Mouse (Mus musculus) adipocyte (in vitro differentiated cells): ENCODE data around the gene Eif3k.

ENCODE experiments used
- DNase-seq: peaks from one replicate; pipeline ENCODE4 v3.0.0-alpha.2; 2016; ENCODE audit warnings: low spot score

Gene Eif3k

GRCm38 (mm10) chr7:28959505-28960045, 22.1 kb downstream of the Eif3k start:
- DNase-seq, result peak; percentile 44

DNA sequence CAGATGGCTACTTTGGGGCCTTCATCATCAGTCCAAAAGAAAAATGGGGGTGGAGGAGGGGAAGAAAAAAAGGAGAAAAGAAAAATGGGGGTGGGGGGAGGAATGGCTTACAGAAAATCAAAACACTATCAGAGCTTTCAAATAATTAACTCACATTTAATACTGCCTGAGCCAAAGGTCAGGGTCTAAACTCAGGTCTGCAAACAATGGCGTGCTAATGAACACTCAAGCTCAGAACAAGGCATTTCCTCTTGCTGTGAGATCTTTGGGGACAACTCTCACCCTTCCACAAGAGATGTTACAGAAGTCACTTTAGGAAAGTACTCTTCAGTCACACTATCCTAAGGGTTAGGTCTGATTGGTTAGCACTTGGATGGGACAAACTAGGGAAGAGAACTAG, 22.9 kb downstream of the Eif3k start:
- DNase-seq, result no peak

GRCm38 (mm10) chr7:28957997-28958725, 23.5 kb downstream of the Eif3k start:
- peak; percentile 37 for DNase-seq

- peak; percentile 31 for DNase-seq
Measured at GRCm38 (mm10) chr7:28957286-28957685, 24.4 kb downstream of the Eif3k start.

DNA sequence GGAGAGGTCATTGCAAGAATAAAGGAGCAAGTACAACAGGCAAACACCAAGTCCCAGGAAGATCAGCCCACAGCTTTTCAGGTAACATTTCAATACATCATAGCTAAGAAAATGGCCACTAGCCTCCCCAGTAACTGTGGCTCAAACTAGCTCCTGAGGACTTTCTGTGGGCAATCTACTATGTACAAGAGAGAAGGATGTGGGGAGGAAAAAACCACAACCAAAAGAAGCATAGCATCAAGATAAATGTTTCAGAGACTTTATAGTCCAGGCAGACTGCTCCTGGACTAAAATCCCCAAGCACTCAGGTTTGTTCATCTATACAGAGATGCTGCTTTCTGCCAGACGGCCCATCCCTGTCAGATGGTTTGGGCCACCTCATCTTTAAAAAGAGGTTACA, 25.4 kb downstream of the Eif3k start:
- no peak for DNase-seq

GRCm38 (mm10) chr7:28955295-28955897, 26.3 kb downstream of the Eif3k start:
- no peak for DNase-seq

GRCm38 (mm10) chr7:28954773-28955172, 26.9 kb downstream of the Eif3k start:
- DNase-seq, result peak; percentile 67

DNA sequence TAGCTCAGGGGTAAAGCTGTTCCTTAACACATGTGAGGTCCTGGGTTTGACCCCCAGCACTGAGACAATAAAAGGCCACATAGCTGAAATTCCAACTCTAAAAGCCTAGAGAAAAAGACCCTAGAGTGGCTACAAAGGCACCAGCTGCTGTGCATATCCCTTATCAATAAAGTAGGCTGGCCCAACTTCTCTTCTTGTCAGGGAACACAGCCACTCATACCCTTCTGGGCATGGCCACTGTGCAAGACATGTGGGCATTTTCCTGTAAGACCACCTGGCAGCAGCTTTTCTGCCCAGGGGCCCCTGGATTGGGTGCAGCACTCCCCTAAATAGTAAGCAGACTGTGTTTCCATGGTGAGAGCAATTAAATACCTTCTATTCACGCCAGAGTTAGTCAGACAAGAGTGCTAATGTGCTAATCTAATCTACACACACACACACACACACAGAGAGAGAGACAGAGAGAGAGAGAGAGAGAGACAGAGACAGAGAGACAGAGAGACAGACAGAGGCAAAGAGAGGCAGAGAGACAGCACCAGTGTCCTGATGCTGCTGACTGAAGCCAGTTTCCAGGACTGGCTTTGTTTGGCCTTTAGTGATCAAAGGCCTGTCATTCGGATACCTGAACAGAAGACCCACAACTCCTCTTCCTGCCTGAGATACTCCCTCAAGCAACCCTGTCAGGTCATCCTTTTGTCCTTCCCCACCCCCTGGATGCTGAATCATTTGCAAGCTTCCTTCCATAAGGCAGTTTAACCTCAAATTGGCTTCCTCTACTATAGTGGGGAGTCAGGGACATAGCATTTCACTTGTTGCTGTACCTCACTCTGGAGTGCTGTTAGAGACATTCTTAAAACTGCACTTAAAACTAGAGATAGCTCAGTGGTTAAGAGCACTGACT, 27.9 kb downstream of the Eif3k start:
- no peak for DNase-seq

GRCm38 (mm10) chr7:28952786-28953185, 28.9 kb downstream of the Eif3k start:
- DNase-seq, result peak; percentile 92

DNA sequence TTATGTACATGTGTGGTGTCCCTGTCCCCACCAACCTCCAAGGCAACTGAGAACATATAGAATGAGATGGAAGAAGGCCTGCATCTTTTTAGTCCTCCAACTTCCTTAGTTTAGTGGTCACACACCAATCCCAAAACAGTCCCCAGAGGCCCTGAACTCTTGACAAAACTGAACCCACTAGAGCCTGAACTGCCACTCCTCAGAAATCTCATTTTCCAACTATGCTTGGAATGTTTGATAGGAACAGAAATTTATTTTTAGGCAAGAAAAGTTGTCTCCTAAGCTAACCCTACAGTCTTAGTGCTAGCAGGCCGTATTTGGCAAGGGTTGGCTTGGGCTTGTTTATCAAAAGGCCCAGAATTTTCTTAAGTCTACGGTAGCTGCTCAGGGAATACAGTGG, 29.9 kb downstream of the Eif3k start:
- DNase-seq, result no peak

DNA sequence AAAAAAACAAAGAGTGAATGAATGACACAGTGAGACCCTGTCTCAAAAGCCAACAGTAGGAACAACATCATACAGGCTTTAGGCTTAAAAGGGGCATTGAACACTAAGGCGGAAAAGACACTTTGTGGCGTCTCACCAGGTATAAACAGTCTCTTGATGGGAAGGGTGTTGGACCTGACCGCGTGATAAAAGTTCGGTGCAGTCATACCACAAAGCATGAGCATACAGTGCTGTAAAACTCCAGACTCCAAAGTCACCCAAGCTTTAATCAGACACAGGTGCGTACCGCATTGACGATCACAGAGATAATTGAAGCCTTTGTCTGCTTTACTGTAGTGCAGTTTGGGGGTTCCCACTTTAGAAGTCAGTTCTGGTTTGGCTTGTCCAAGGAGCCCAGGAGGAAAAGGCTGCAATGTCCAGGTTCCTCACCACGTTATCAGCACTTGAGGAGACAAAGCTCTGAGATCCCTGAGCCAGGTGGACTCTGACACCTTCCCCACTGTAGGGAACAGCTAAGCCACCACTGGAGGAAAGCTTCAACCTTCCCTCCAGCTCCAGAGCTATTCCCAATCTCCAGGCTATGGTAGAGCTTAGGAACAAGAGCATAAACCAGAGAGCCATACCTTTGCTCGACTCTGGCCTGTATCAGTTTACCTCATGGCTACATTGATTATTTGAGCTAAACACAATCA, 31.2 kb downstream of the Eif3k start:
- DNase-seq, result no peak

DNA sequence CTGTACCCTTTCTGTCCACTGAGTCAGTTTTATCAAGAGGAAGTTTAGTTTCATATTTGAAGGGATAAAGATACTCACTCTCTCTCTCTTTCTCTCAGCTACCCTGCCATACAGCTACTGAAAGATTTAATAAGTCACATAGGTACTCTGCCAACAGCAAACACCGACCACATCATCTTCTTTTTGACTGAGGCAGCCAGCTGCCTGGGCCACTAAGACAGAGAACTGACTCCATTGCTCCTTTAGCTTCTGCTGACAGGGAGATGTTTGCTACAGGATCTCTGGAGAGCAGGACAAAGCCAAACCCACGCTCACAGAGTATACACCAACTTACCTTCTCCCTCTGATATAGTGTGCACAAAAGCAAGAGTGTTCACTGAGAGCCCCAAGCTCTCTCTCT, 32.4 kb downstream of the Eif3k start:
- no peak for DNase-seq

DNA sequence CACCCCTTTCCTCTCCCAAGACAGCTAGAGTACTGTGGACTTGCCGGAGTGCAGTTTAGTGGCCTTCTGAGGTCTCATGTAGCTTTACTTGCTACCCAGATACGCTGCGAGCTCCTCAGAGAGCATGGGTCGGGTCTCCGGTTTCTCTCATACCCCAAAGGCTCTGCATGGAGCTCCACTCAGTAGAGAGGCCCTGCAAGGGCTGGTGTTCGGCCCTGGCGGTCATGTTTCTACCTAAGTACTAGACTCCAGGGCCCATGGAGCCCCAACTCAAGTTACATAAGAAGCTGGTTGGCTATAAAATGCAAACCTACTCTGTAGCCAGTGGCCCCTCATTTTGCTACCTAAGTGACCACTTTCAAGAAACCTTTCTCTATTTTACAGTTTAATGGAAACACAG, 32.9 kb downstream of the Eif3k start:
- DNase-seq, result no peak

GRCm38 (mm10) chr7:28946271-28946610, 35.4 kb downstream of the Eif3k start:
- no peak for DNase-seq

DNA sequence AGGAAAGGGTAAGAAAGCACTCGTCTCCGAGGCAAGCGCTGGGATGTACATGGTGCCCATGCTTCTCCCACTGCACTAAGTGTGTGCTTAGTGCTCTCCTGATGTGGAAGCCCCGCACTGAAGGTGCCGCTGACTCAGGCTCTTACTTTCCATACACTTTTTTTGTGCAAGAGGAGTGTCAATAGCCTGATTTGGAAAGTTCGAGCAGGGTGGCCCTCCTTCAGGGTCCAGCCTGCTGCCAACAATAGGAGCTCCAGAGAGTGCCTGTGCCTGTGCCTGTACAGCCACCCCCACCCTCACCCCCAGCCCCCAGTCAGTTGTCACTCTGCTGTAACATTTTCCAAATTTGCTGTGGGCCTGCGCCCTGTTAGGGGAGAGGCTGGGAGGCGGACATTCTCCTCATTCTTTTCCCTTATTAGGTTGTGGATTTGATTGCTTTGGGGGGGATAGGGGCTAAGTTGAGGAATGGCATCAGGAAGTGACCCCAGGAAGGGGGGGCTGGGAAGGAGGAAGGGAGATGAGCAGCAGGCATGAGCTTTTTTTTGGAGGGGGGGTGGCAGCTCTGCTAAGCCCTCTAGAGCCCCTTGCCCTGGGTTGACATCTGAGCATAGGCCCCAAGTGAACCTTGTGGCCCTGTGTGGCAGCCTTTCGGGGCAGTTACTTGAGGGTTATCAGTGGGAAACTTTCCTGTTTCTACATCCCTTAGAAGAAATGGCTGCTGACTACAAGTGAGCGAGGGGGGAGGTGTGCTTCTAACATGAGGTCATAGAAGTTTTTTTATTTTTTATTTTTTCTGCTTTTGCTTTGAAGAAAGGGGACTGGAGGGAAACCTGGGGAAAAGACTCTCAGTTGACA, 36.0 kb downstream of the Eif3k start:
- DNase-seq, result no peak

DNA sequence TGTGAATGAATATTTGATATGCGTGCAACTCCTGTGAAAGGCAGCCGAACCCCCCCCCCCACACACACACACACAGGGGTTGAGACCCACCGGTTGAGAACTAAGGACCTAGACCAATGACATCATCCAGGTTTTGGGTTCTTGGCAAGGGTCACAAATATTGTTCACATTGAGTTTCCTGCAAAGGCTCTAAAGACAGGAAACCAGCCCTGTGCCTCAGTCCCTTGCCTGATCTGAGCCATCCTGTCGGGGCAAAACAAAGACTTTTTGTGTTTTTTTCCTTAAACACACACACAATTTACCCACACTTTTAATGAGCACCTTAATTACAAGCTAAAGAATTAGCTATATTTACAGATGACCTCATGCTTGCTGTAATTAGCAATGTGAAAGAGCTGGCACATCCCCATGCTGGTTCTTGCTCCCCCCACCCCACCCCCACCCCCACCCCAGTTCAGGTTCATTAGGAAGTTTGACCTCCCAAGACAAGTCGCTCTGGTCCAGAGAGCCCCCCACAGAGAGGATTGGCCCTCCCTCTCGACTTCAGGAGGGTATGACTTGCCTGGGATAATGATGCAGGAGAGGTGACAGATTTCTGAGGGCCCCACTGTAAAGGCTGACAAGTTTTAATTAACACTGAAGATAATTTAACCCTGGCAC, 36.8 kb downstream of the Eif3k start:
- no peak for DNase-seq

- DNase-seq, result no peak
Measured at GRCm38 (mm10) chr7:28943451-28944180, 38.0 kb downstream of the Eif3k start.

GRCm38 (mm10) chr7:28941542-28941941, 40.1 kb downstream of the Eif3k start:
- DNase-seq, result no peak

- DNase-seq, result no peak
Measured at GRCm38 (mm10) chr7:28941129-28941528, 40.5 kb downstream of the Eif3k start.
